Mouse (Mus musculus) spleen, adult 2 months (tissue): ENCODE measurements around the gene Vwa8. TPM values are rescaled to one million over a fixed set of nuclear protein-coding genes. Genes with fewer than 3 reads are reported as not detected.
A peak's percentile ranks its signal among the peaks of the same experiment; 100 is the strongest.

Source experiments
- DNase-seq, 2 experiments: peaks; one replicate each; pipeline versions ENCODE4 v3.0.0 to v3.0.0-alpha.2; 2012 to 2021; ENCODE audit warnings: low spot score in 2 of 2, low read depth in 1 of 2
- H3K27ac ChIP-seq: fragments of 200-500 bp; 2 replicates; pipeline ENCODE4 v1.5.1; 2012; ENCODE audit warnings: low read length, inconsistent platforms; ENCODE audit not compliant: insufficient read depth
- H3K27me3 ChIP-seq: fragments of 200-500 bp; 2 replicates; pipeline ENCODE4 v1.6.1; 2012; ENCODE audit warnings: mild to moderate bottlenecking, moderate library complexity, low read length, inconsistent platforms; ENCODE audit not compliant: control insufficient read depth, insufficient read depth
- H3K36me3 ChIP-seq: fragments of 200-500 bp; 2 replicates; pipeline ENCODE4 v1.6.1; 2012; ENCODE audit warnings: mild to moderate bottlenecking, low read length, inconsistent platforms; ENCODE audit not compliant: control insufficient read depth, insufficient read depth
- H3K4me1 ChIP-seq: fragments of 200-500 bp; 2 replicates; pipeline ENCODE4 v1.6.1; 2011; ENCODE audit warnings: inconsistent platforms; ENCODE audit not compliant: control insufficient read depth, insufficient read depth, insufficient read length
- H3K4me3 ChIP-seq: fragments of 200-500 bp; 2 replicates; pipeline ENCODE4 v1.5.1; 2011; ENCODE audit warnings: mild to moderate bottlenecking, inconsistent platforms; ENCODE audit not compliant: insufficient read depth, insufficient read length; ENCODE audit errors: extremely low read depth
- CTCF ChIP-seq: fragments of 200-500 bp; IDR thresholded peaks from 2 replicates; pipeline ENCODE4 v1.5.1; 2011; ENCODE audit warnings: mild to moderate bottlenecking, inconsistent platforms; ENCODE audit not compliant: insufficient read depth, insufficient read length, insufficient replicate concordance; ENCODE audit errors: extremely low read depth
- POLR2A ChIP-seq: fragments of 200-500 bp; IDR thresholded peaks from 2 replicates; pipeline ENCODE4 v1.6.1; 2011; ENCODE audit warnings: low read depth, low read length, inconsistent platforms
- WGBS: fragments of 180-500 bp; shearing (Covaris S2); methylation state at CpG from one replicate; pipeline ENCODE4 v1.1.7; 2018; 5-methylcytosine and 5-hydroxymethylcytosine counted together
- polyA plus RNA-seq: library from polyadenylated mRNA; depleted of rRNA; stranded (reverse); fragments of >200 nt; gene quantifications from 2 replicates; pipeline ENCODE4 v1.2.3, GENCODE M21; 2012

The Vwa8 gene
- polyA plus RNA-seq, 1 experiment: 4.9 TPM

DNA sequence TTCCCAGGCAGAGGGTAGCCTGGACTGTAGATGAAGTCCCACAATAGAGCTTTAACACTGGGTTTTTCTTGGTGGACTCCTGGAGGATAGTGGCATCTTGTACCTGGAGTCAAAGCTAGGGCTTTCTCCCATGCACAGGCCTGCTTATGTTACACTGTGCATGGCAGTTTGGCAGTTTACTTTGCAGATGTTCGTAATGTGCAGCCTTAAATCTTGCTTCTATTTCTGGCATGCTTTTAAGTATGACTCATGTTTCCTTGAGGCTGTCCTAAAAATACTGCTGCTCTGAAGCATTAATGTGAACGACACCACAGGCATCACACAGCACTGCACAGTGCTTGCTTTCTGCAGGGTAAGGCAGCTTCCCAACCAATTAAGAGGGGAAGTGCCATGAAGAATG lies 51.9 kb downstream of the Vwa8 start:
- no peaks in the 10 kb centered on the region for H3K27me3 ChIP-seq
- no peak overlapping the region for H3K27ac ChIP-seq
- H3K4me3 ChIP-seq: no peak overlapping the region
- TF ChIP-seq POLR2A: no peak
- no peak for TF ChIP-seq CTCF
- whole genome bisulfite sequencing: 2% methylated on average over 2 of the region's 2 CpGs
- DNase-seq: no peak
- H3K4me1 ChIP-seq: peaks cover 7% of the 10 kb centered on the region; the same call in 1 of the 2 replicates
- H3K36me3 ChIP-seq: no peaks in the 10 kb centered on the region

DNA sequence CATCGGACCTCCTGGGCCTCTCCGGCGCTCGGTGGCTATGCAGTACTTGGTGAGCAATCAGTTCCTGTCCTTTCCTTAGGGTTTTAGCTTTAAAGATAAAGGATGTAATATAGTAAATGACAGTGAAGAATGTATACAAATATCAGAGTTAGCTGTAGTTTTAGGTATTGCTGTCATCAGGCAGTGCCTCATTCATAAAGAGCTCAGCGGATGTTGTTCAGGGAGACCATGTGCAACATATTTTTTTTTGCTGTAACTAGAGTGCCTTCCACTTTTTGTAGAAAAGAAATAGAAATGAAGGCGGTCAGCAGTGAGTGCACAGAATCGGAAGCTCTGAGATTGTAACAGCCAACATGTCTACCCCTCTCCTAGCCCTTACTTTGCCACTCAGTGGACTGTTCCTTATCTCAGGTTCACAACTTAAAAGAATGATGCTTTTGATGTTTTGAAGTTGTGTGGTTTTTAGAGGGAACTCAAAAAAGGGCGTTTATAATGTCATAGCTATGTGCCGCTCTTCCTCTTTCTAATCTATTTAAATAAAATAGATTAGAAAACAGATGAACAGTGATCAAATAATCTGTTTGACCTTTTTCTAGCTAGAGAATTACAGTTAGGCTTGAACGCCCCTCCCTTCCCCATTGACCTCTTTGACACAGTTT lies 59.5 kb downstream of the Vwa8 start:
- 73% methylated on average over 10 of the region's 10 CpGs for WGBS

DNA sequence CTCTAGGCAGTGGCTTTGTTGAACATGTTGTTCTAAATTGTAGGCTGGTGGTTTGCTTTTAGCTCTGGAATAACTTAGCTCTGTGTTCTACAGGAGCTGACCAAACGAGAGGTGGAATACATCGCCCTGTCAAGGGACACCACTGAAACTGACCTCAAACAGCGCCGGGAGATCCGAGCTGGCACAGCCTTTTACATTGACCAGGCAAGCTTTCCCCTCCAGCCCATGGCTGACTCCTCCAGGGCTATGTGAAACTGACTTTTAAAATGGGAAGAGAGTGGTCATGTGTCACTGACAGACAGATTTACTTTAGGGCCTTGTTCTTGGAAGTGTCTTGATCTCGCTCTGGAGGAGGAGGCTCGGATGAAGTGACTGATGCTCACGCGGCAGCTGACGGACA lies 63.2 kb downstream of the Vwa8 start:
- no peak for DNase-seq
- H3K27me3 ChIP-seq: no peaks in the 10 kb centered on the region
- no peak for TF ChIP-seq POLR2A
- no peak for TF ChIP-seq CTCF
- H3K4me3 ChIP-seq: no peak overlapping the region
- peaks cover 22% of the 10 kb centered on the region for H3K4me1 ChIP-seq
- WGBS: 91% methylated on average over 10 of the region's 10 CpGs
- no peak overlapping the region for H3K27ac ChIP-seq
- H3K36me3 ChIP-seq: peaks cover 1% of the 10 kb centered on the region; the same call in 1 of the 2 replicates

More for the DNA sequence above, 59.5 kb downstream of the Vwa8 start:
- DNase-seq: no peak
- Histone ChIP-seq H3K4me1 (peaks cover 14% of the 10 kb centered on the region), H3K27ac (no peak overlapping the region; the same call in 1 of the 2 replicates), H3K36me3 (peaks cover 1% of the 10 kb centered on the region; the same call in 1 of the 2 replicates), H3K4me3 (no peak overlapping the region; the same call in 1 of the 2 replicates), H3K27me3 (no peaks in the 10 kb centered on the region)
- TF ChIP-seq POLR2A (no peak), CTCF (no peak)

DNA sequence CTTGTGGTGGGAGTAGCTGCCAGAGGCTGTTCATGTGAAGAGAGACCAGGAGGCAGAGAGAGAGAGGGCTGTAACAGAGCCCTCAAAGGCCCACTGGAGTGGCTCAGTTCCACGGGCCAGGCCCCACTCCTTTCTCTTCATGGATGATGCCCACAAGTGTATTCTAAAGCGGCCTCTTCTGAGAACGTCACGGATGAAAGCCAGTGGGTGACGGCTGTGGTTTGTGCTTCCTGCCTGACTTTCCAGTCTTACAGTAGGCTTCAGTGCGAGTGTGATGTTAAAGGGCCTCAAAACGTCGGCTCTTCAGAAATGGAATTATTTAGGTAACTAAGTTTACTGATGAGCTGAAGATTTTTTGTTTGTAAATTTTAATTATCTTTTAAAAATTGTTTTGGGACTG lies 65.3 kb downstream of the Vwa8 start:
- Histone ChIP-seq H3K27me3 (no peaks in the 10 kb centered on the region), H3K4me1 (peaks cover 17% of the 10 kb centered on the region), H3K4me3 (no peak overlapping the region), H3K27ac (peak overlapping the region; percentile 71), H3K36me3 (peaks cover 1% of the 10 kb centered on the region; the same call in 1 of the 2 replicates)
- DNase-seq: peak; percentile 64 to 75
- 12% methylated on average over 8 of the region's 8 CpGs for WGBS
- no peak for TF ChIP-seq CTCF

DNA sequence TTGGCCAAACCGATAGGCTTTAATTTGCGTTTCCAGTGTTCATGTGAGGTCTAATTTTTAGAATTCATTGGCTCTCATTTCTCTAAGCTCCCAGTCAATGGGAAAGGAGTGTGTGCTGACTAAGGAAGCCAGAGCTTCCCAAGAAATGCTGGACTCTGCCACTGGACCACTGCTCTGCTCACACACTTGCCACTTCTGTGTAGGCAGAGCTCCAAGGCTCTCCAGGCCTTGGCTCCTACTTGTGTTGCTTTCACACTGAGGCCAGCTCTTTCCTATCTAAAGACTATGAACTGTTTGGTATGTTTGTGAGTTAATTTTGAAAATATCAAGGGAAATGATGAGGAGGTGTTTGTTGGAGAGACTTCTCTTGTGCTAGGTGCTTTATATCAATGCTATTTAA lies 67.8 kb downstream of the Vwa8 start:
- WGBS: 87% methylated on average over 2 of the region's 2 CpGs
- Histone ChIP-seq H3K4me1 (peaks cover 7% of the 10 kb centered on the region; the same call in 1 of the 2 replicates), H3K4me3 (no peak overlapping the region), H3K36me3 (peaks cover 1% of the 10 kb centered on the region; the same call in 1 of the 2 replicates), H3K27ac (no peak overlapping the region), H3K27me3 (no peaks in the 10 kb centered on the region)
- DNase-seq: no peak
- TF ChIP-seq CTCF (no peak), POLR2A (no peak)

DNA sequence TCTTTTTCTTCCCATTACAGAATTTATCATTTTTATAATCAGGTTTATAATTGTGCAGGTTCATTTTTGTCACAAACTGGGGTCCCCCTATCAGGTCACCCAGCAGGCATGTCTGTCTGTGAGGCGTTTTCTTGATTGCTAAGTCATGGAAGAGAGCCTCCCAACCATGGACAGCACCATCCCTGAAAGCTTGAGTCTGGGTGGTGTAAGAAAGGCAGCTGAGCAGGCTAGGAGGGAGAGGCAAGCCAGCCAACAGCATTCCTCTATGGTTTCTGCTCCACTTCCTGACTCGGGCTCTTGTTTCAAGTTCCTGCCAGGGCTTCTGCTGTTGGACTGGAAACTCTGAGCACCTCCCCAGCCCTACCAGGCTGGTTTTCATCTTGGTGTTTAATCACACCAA lies 72.4 kb downstream of the Vwa8 start:
- H3K27ac ChIP-seq: no peak overlapping the region
- peaks cover 7% of the 10 kb centered on the region; the same call in 1 of the 2 replicates for H3K4me1 ChIP-seq
- H3K36me3 ChIP-seq: peaks cover 2% of the 10 kb centered on the region; the same call in 1 of the 2 replicates
- no peak overlapping the region for H3K4me3 ChIP-seq
- no peak for DNase-seq
- WGBS: 82% methylated on average over 2 of the region's 2 CpGs
- H3K27me3 ChIP-seq: no peaks in the 10 kb centered on the region
- TF ChIP-seq CTCF: no peak

DNA sequence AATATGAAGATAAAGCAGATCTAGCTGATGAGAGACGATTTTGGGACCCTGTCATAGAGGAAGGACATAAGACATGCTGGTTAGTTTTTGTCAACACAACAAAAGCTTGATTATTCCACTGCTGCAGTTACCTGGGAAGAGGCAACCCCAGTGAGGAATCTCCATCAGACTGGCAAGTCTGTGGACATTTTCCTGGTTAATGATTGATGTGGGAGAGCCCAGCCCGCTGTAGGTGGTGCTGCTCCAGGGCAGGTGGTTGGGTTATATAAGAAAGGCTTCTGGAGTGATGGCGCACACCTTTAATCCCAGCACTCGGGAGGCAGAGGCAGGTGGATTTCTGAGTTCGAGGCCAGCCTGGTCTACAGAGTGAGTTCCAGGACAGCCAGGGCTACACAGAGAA lies 74.8 kb downstream of the Vwa8 start:
- TF ChIP-seq POLR2A (no peak), CTCF (no peak)
- no peak for DNase-seq

More for the DNA sequence above, 74.8 kb downstream of the Vwa8 start:
- WGBS: 88% methylated on average over 5 of the region's 5 CpGs
- H3K36me3 ChIP-seq: peaks cover 2% of the 10 kb centered on the region; the same call in 1 of the 2 replicates
- H3K4me3 ChIP-seq: no peak overlapping the region
- H3K27ac ChIP-seq: no peak overlapping the region
- H3K4me1 ChIP-seq: peaks cover 3% of the 10 kb centered on the region; the same call in 1 of the 2 replicates
- H3K27me3 ChIP-seq: no peaks in the 10 kb centered on the region
